Mouse (Mus musculus) adrenal gland, adult (tissue): ENCODE data around the gene Pla2g2e.
A peak's percentile ranks its signal among the peaks of the same experiment; 100 is the strongest.
"Not testable (repeated sequence)": the region's sequence is repeated elsewhere in the genome, so short reads cannot be mapped to it uniquely, and the experiment has no call there.

Source experiments
- DNase-seq, 2 experiments: peaks; one replicate each; pipeline ENCODE4 v3.0.0; 2022 to 2023; ENCODE audit warnings: low spot score in 1 of 2; ENCODE audit not compliant: inconsistent age in 2 of 2

Pla2g2e gene

GRCm38 (mm10) chr4:138877731-138878130 lies at the start of gene Pla2g2e:
Gene Pla2g2e (plus strand): TSS chr4:138877942.
- DNase-seq, result peak; percentile 52 to 72

- no peak for DNase-seq
These were observed 37.9 kb upstream of the Pla2g2e start for GRCm38 (mm10) chr4:138839806-138840205.

DNA sequence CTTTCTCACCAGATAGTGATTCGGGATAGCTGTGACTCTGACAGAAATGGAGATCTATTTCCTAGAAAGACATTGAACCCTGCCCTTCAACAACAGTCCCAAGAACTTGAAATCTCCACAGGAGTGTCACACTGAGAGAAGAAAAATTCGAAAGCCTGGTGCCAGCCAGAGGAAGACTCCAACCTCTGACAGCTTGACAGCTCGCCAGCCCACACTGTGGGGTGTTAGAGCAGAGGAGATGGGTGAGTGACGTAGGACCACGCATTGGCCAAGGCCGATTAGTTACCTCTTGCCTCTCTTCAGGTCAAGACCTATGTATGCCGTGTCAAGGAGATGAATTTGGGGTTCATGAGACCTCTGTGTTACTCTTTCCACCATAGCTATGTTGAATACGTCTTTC lies 37.0 kb upstream of the Pla2g2e start:
- no peak for DNase-seq

DNA sequence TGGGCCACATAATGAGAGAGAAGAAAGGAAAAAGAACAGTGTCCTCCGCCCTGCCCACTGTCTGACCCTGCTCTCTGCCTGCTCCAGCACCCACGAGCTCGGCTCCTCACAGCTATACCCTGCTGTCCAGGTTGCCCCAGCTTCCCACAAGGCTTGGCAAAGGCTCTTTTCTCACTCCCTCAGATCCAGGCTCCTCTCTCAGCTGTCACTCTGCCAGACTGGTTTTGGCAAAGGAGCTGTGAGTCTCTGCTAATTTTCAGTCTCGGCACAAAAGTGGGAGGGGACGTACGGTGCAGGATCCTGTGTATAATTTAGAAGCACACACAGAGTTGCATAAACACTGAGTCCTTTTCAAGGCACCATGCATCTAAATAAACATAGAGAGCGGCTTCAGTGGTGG lies 36.4 kb upstream of the Pla2g2e start:
- DNase-seq, result no peak

DNA sequence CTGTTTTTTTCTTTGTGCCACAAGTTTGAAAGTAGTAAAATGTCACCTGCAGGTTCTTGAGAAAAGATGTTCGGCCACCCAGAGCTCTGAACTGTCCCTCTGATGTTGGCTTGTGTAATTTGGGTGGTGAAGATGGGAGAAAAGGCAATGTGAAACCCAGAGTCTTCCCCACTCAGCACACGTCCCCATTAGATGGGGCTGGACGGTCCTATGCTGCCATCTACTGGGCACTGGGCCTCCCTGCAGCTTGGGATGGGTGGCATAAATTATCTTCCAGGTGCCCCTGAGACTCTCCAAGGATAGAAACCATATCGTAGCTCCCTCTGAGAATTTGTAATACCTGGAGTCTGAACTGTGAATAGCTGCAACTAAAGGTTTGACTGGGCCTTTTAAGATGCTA lies 26.3 kb upstream of the Pla2g2e start:
- DNase-seq, result peak; percentile 71 to 89

- no peak for DNase-seq
These were observed 24.8 kb upstream of the Pla2g2e start for GRCm38 (mm10) chr4:138852961-138853360.

DNA sequence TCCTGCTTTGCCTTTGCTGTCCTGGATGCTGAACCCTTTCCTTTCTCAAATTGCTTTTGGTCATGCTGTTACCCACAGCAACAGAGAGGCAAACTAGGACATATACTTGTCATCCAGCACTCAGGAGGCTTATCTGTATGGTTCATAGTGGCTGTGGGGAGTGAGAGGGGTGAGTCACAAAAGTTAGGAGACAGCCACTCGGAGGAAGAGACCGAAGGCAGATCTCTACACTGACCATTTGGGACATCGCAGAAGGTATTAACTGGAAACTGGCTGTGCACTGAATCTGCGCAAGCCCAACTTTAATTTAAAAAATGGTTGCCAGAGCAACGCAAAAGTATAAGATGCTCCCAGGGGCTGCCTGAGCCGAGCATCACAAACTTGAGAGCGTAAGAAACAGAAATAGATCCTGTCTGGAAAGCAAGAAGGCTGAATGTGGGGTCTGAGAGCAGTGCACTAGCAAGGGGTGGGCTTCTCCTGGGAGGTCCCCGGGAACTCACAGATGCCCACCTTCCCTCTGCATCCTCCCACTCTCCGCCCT lies 22.6 kb upstream of the Pla2g2e start:
- DNase-seq, result no peak

- peak; percentile 60 to 84 for DNase-seq
These were observed 21.3 kb upstream of the Pla2g2e start for GRCm38 (mm10) chr4:138856491-138856890.

GRCm38 (mm10) chr4:138857576-138857975 lies 20.2 kb upstream of the Pla2g2e start:
- DNase-seq, result no peak

DNA sequence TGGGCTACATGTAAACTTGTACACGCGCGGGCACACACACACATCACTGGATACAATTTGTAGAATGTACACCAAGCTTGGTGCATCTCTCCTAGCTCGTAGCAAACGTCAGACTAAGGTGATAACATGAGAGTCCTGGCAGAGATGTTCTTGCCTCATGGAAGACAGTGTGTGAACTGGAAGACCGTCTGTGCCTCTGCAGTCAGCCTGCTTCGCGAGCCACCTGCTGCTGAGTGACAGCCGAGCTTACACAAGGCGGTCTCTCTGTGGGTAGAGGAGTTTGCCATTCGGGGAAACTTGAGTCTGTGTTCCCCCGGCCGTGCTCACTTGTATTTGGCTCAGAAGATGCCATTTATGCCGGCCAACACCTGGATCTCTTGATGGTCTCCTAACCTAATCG lies 19.3 kb upstream of the Pla2g2e start:
- no peak for DNase-seq

DNA sequence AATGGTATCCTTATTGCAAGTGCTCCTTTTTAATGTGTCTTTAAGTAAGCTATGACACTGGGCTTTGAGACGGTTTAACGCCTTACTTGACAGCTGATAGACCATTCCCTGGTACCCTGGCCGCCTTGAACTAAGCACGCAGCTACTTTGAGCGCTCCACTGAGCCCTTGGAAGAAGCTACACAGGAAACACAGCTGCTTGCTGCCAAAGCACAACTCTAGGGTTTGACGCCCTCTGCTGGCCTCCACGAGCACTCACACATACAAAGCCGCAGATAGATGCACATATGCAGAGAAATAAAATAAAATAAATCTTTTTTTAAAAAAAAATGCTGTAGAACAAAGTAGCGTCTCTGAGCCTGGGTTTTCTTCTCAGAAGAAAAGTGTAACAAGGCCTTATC lies 18.5 kb upstream of the Pla2g2e start:
- DNase-seq, result no peak

DNA sequence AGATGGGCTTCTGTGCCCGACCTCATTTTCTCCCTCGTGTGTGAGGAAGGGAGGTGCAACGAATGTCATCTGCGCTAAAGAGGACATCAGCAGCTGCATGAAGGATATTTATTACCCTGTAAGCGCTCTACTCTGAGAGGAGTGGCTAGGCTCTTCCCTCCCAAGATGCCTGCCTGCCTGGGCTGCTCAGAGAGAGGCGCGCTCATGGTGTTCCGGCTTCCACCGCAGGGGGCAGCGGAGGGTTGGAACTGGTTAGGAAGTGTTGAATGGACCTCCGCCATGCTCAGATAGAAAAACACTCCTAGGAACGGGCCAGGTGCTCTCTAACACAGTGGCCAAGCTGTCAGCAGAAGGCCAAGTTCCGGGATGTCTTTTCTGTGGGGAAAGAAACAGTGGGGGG lies 18.0 kb upstream of the Pla2g2e start:
- peak; percentile 65 to 84 for DNase-seq

DNA sequence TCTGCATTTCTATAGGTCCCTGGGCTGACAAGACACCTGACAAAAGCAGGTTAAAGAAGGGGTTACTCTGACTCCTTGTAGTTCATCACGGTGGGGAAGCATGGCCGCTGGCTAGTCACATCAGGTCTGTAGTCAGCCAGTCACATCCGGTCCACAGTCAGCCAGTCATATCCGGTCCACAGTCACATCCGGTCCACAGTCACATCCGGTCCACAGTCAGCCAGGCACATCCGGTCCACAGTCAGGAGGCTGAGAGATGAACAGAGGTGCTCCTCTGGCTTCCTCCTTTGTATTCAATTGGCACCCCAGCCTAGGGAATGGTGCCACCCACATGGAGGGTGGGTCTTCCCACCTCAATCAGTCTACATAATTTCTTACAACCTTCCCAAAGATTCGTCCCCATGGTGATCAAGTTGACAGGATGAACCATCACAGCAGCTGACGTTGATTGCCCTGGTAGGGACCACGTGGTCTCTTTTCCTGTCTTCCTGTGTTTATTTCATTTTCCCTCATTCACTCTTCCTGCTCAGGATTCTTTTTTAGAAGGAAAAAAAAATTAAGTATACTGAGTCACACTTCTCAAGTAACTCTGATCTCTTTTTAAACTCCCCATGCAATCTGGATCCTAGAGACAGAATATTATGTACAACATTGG lies 14.3 kb upstream of the Pla2g2e start, which contains the start of gene Pla2g5:
TSS of gene Pla2g5 (minus strand) at position 139 of the 655 bp plus-strand sequence.
- DNase-seq, result peak in 1 of 2 experiments; percentile 13

- peak in 1 of 2 experiments; percentile 13 for DNase-seq
These were observed 12.7 kb upstream of the Pla2g2e start for GRCm38 (mm10) chr4:138865092-138865491.

DNA sequence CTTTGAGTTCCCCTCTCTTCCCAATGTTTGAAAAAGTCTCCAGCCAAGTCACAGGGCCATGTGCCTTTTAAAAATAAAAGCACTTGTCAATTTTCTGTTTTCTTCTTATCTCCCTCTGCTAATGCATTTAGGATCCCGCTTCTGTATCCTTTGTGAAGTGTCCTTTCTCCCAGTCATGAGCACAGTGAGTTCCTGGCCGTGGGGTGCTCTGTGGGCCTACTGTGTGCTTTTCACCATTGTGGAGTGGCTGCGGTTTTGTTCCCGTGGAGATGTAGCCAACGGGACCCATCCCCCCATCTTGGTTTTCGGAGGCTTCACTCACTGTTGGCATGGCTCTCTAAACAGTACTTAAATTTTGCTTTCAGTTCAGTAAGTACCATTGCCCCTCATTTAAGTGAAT lies 11.8 kb upstream of the Pla2g2e start:
- DNase-seq, result peak in 1 of 2 experiments; percentile 9

DNA sequence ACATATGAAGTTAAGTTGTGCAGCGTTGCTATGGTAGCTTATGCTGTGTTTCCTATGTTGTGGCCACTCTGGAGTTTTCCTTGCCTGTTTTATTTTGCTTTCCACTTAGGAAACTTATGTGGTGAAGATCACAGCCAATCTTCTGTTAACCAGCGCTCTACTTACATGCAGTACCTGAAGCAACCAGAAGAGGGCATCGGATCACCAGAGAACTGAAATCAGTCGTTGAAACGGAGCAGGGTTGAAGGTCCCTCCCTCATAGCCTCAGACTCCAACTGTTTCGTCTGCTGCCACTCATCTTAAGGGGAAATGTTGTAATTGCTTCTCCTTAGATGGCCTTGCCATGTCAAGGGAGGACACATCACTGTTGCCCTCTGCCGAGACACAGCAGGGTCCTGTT lies 11.3 kb upstream of the Pla2g2e start:
- DNase-seq, result peak; percentile 75 to 95

DNA sequence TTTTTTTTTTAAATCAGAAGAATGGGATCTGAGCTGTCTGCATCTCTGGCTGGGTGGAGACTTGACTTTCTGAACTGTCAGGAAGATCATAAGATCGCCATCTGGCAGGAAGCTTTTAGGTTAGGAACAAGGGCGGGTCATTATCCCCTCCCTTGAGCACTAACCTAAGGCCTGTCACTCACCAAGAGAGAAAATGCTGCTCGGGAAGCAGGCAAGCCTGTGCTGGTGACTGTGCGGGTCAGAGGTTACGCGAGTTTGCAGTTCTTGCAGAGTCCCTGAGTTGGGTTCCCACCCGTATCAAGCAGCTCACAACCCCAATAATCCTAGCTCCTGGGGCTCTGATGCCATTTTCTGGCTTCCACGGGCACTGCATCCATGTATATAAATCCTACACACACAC lies 9.1 kb upstream of the Pla2g2e start:
- no peak for DNase-seq

GRCm38 (mm10) chr4:138873864-138874263 lies 3.9 kb upstream of the Pla2g2e start, which contains the start of gene Gm13030:
Gene Gm13030 (minus strand): TSS chr4:138873964.
- DNase-seq, result no peak

- DNase-seq, result not testable (repeated sequence)
These were observed 2.5 kb upstream of the Pla2g2e start for GRCm38 (mm10) chr4:138875275-138875674.

DNA sequence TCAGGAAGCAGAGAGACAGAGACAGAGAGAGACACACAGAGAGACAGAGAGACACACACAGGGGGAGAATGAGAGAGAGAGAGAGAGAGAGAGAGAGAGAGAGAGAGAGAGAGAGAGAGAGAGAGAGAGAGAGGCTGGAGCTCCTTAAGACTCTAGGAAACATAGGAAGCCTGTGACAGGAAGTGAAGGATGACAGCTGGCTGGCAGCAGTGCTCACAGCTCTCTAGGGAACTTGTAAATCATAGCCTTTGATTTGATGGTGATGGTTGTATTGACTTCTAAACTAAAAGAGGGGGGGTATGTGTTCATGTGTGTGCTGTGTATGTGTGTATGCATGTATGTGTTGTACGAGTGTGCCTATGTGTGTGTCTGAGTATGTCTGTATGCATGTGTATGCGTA lies 1.8 kb upstream of the Pla2g2e start:
- DNase-seq, result no peak

GRCm38 (mm10) chr4:138878783-138879182 lies 1.0 kb downstream of the Pla2g2e start:
- no peak for DNase-seq

DNA sequence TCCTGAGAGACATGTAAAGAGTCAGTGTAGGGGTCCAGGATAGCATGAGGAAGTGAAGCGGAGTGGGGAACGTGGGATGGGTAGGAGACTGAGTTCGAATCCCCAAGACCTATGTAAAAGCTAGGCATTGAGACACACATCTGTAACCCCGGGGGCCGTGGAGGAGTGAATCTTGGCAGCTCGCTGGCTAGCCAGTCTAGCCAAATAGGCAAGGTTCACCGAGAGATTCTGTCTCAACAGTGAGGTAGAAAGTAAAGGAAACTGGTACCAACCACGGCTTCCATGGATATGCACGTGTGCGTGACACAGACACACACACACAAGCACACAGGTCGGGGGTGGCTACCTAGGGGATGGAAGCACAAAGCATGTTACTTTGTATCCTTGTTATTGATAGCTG lies 2.1 kb downstream of the Pla2g2e start:
- DNase-seq, result no peak
